17 mouse cellular contexts compared by ENCODE assay signal in genomic region chr12:3385271-3385670, GRCm38 (mm10). TPM values are rescaled to one million over a fixed set of nuclear protein-coding genes. Genes with fewer than 3 reads are reported as not detected.
DNase-seq lines count a peak whose midpoint lies in the region; ATAC-seq and TF ChIP-seq lines count a peak whose summit lies in the region.
"Had no signal": no experiment of that assay in that cellular context is flagged by ENCODE, and none has a peak within 500 bp of the region (broad histone marks: within the 10 kb centered on the region; RNA-seq: fewer than 3 reads in every experiment).

No protein-coding gene starts in this region.

- no peaks in the 10 kb centered on the region for H3K27me3 ChIP-seq in hindbrain, postnatal 0 days (ENCODE audit: insufficient read depth, low read length)
- H3K27me3 ChIP-seq in hindbrain, embryonic 12.5 days, result no peaks in the 10 kb centered on the region
- no peaks in the 10 kb centered on the region for H3K27me3 ChIP-seq in midbrain, postnatal 0 days (ENCODE audit: insufficient read depth, low read length)
- H3K27me3 ChIP-seq in midbrain, embryonic 11.5 days (ENCODE audit: control insufficient read depth, insufficient read depth, low read length), result no peaks in the 10 kb centered on the region
- H3K27me3 ChIP-seq: heart, embryonic 15.5 days; limb, embryonic 15.5 days; neural tube, embryonic 12.5 days had no signal

- no peak overlapping the region for H3K4me2 ChIP-seq in hindbrain, postnatal 0 days (ENCODE audit: low read depth, low read length)
- H3K4me2 ChIP-seq in hindbrain, embryonic 12.5 days (replicated peaks), result no peak overlapping the region
- no peak overlapping the region for H3K4me2 ChIP-seq in midbrain, postnatal 0 days (ENCODE audit: low read depth, low read length, poor library complexity, severe bottlenecking)
- no peak overlapping the region for H3K4me2 ChIP-seq in midbrain, embryonic 11.5 days
- H3K4me2 ChIP-seq: heart, embryonic 15.5 days; limb, embryonic 15.5 days; neural tube, embryonic 12.5 days had no signal

- DNase-seq in cerebellum, postnatal 14 days, result peak; percentile 28 to 34
- DNase-seq in cerebellum, adult 9-10 months, result no peak
- no peak for DNase-seq in hindbrain, postnatal 0 days (ENCODE audit: low spot score)
- no peak for DNase-seq in midbrain, postnatal 0 days (ENCODE audit: low spot score)
- no peak for DNase-seq in midbrain, embryonic 11.5 days (ENCODE audit: low spot score, missing footprints)
- DNase-seq in c-Kit-positive CD71-positive TER-119-positive erythroid progenitor cells, embryonic 14.5 days (ENCODE audit: low spot score), result no peak
- DNase-seq: cerebellum, adult 11-12 months; gastrocnemius, postnatal 25 days; layer of hippocampus, postnatal 36 days; liver, postnatal 0 days; lung, postnatal 14 days had no signal

- 60% methylated on average over 6 of the region's 6 CpGs for WGBS in hindbrain, postnatal 0 days
- WGBS in hindbrain, embryonic 12.5 days, result 86% methylated on average over 6 of the region's 6 CpGs
- WGBS in midbrain, postnatal 0 days, result 82% methylated on average over 6 of the region's 6 CpGs
- 81% methylated on average over 6 of the region's 6 CpGs for WGBS in midbrain, embryonic 11.5 days

- TF ChIP-seq CTCF in hindbrain, postnatal 0 days (IDR thresholded peaks at IDR 0.05; ENCODE audit: low read depth), result peak; percentile 9; the same call in 1 of the 2 replicates
- no peak for TF ChIP-seq CTCF in midbrain, postnatal 0 days (IDR thresholded peaks at IDR 0.05)

- H3K4me1 ChIP-seq in hindbrain, postnatal 0 days (ENCODE audit: insufficient read depth, low read length), result peaks cover 10% of the 10 kb centered on the region
- peaks cover 9% of the 10 kb centered on the region for H3K4me1 ChIP-seq in hindbrain, embryonic 12.5 days
- peaks cover 3% of the 10 kb centered on the region; the same call in 1 of the 2 replicates for H3K4me1 ChIP-seq in midbrain, postnatal 0 days (ENCODE audit: insufficient read depth, low read length)
- no peaks in the 10 kb centered on the region for H3K4me1 ChIP-seq in midbrain, embryonic 11.5 days (ENCODE audit: control insufficient read depth, insufficient read depth, low read length)
- H3K4me1 ChIP-seq: limb, embryonic 15.5 days had no signal

- H3K9ac ChIP-seq in hindbrain, postnatal 0 days (replicated peaks; ENCODE audit: low read length), result no peak overlapping the region
- no peak overlapping the region for H3K9ac ChIP-seq in hindbrain, embryonic 12.5 days
- peak overlapping the region; percentile 39 for H3K9ac ChIP-seq in midbrain, postnatal 0 days (replicated peaks; ENCODE audit: low read length, poor library complexity, severe bottlenecking)
- no peak overlapping the region for H3K9ac ChIP-seq in midbrain, embryonic 11.5 days (ENCODE audit: low read length)
- H3K9ac ChIP-seq: heart, embryonic 15.5 days; limb, embryonic 15.5 days; liver, postnatal 0 days; neural tube, embryonic 12.5 days had no signal

- H3K27ac ChIP-seq in hindbrain, postnatal 0 days, result peak overlapping the region; percentile 49
- H3K27ac ChIP-seq in hindbrain, embryonic 12.5 days, result no peak overlapping the region
- 0 out of 2 replicates have a peak overlapping the region, but pooled peaks have one; percentile 43 for H3K27ac ChIP-seq in midbrain, postnatal 0 days (ENCODE audit: low read depth, low read length)
- no peak overlapping the region for H3K27ac ChIP-seq in midbrain, embryonic 11.5 days (ENCODE audit: low read depth, low read length)
- H3K27ac ChIP-seq: heart, embryonic 15.5 days; kidney, postnatal 0 days; limb, embryonic 15.5 days; neural tube, embryonic 12.5 days had no signal

- no peak overlapping the region for H3K4me3 ChIP-seq in hindbrain, postnatal 0 days (ENCODE audit: low read length)
- H3K4me3 ChIP-seq in hindbrain, embryonic 12.5 days, result no peak overlapping the region
- no peak overlapping the region for H3K4me3 ChIP-seq in midbrain, postnatal 0 days (ENCODE audit: low read depth, low read length)
- H3K4me3 ChIP-seq in midbrain, embryonic 11.5 days (ENCODE audit: low read depth, low read length), result no peak overlapping the region
- H3K4me3 ChIP-seq: heart, embryonic 15.5 days; limb, embryonic 15.5 days; neural tube, embryonic 12.5 days had no signal

- no peak for ATAC-seq in hindbrain, postnatal 0 days
- no peak for ATAC-seq in hindbrain, embryonic 12.5 days (ENCODE audit: low FRiP score)
- no peak for ATAC-seq in midbrain, postnatal 0 days (ENCODE audit: low FRiP score)
- ATAC-seq in midbrain, embryonic 11.5 days (ENCODE audit: low FRiP score), result no peak
- ATAC-seq: intestine, postnatal 0 days had no signal

- peaks cover 31% of the 10 kb centered on the region for H3K36me3 ChIP-seq in hindbrain, postnatal 0 days (ENCODE audit: insufficient read depth, low read length)
- H3K36me3 ChIP-seq in hindbrain, embryonic 12.5 days, result peaks cover 71% of the 10 kb centered on the region
- H3K36me3 ChIP-seq in midbrain, postnatal 0 days (ENCODE audit: insufficient read depth, low read length), result peaks cover 52% of the 10 kb centered on the region
- peaks cover 13% of the 10 kb centered on the region for H3K36me3 ChIP-seq in midbrain, embryonic 11.5 days (ENCODE audit: control insufficient read depth, insufficient read depth, low read length)

- H3K9me3 ChIP-seq in hindbrain, postnatal 0 days (ENCODE audit: low read length), result no peaks in the 10 kb centered on the region
- H3K9me3 ChIP-seq in hindbrain, embryonic 12.5 days (replicated peaks), result no peaks in the 10 kb centered on the region
- no peaks in the 10 kb centered on the region for H3K9me3 ChIP-seq in midbrain, postnatal 0 days (ENCODE audit: low read length)
- no peaks in the 10 kb centered on the region for H3K9me3 ChIP-seq in midbrain, embryonic 11.5 days (ENCODE audit: control insufficient read depth, low read length)
- H3K9me3 ChIP-seq: heart, embryonic 15.5 days; limb, embryonic 15.5 days; neural tube, embryonic 12.5 days had no signal

RNA-seq across cellular contexts. Expression of gene Kif3c, which starts 20.3 kb away (rescaled TPM):
- total RNA-seq in hindbrain, postnatal 0 days (2014; rRNA removed), result 142 and 150 TPM in 2 replicates
- 56.0 and 58.5 TPM in 2 replicates for polyA plus RNA-seq in hindbrain, postnatal 0 days (2015; fragmentation: Nextera tagmentation; extraction: Ambion mirVana)
- polyA plus RNA-seq in hindbrain, embryonic 12.5 days (2016; fragmentation: Nextera tagmentation; extraction: Ambion mirVana), result 64.2 and 64.8 TPM in 2 replicates
- total RNA-seq in midbrain, postnatal 0 days (2014; rRNA removed), result 172 and 176 TPM in 2 replicates
- 70.0 and 70.7 TPM in 2 replicates for polyA plus RNA-seq in midbrain, postnatal 0 days (2015; fragmentation: Nextera tagmentation; extraction: Ambion mirVana)
- polyA plus RNA-seq in midbrain, embryonic 11.5 days (2014; fragmentation: Nextera tagmentation; extraction: Ambion mirVana), result 24.0 and 25.7 TPM in 2 replicates

RNA-seq across cellular contexts. Expression of gene Asxl2, which starts 41.4 kb away (rescaled TPM):
- total RNA-seq in hindbrain, postnatal 0 days (2014; rRNA removed), result 13.2 and 16.1 TPM in 2 replicates
- polyA plus RNA-seq in hindbrain, postnatal 0 days (2015; fragmentation: Nextera tagmentation; extraction: Ambion mirVana), result 9.6 and 10.7 TPM in 2 replicates
- 19.2 and 20.9 TPM in 2 replicates for polyA plus RNA-seq in hindbrain, embryonic 12.5 days (2016; fragmentation: Nextera tagmentation; extraction: Ambion mirVana)
- total RNA-seq in midbrain, postnatal 0 days (2014; rRNA removed), result 16.0 and 16.7 TPM in 2 replicates
- 6.7 and 9.5 TPM in 2 replicates for polyA plus RNA-seq in midbrain, postnatal 0 days (2015; fragmentation: Nextera tagmentation; extraction: Ambion mirVana)
- 13.8 and 17.1 TPM in 2 replicates for polyA plus RNA-seq in midbrain, embryonic 11.5 days (2014; fragmentation: Nextera tagmentation; extraction: Ambion mirVana)

Comparison
In these comparisons a context has a peak if more than half of its experiments do, and no peak if none do; other contexts are left out.
1. DNase-seq: peak in cerebellum, postnatal 14 days (2 of 2); none in cerebellum, adult 9-10 months (single experiment), hindbrain, postnatal 0 days (single experiment), midbrain, postnatal 0 days (single experiment), midbrain, embryonic 11.5 days (single experiment) and c-Kit-positive CD71-positive TER-119-positive erythroid progenitor cells, embryonic 14.5 days (single experiment).
2. H3K27ac ChIP-seq: peak in hindbrain, postnatal 0 days (single experiment) and midbrain, postnatal 0 days (single experiment); none in hindbrain, embryonic 12.5 days (single experiment) and midbrain, embryonic 11.5 days (single experiment).